Mouse (Mus musculus): ENCODE data around the gene Vezt. TPM values are rescaled to one million over a fixed set of nuclear protein-coding genes. Genes with fewer than 3 reads are reported as not detected.

Vezt gene
- total and polyA plus RNA-seq, 2 experiments, result 6.5 to 9.2 TPM

DNA sequence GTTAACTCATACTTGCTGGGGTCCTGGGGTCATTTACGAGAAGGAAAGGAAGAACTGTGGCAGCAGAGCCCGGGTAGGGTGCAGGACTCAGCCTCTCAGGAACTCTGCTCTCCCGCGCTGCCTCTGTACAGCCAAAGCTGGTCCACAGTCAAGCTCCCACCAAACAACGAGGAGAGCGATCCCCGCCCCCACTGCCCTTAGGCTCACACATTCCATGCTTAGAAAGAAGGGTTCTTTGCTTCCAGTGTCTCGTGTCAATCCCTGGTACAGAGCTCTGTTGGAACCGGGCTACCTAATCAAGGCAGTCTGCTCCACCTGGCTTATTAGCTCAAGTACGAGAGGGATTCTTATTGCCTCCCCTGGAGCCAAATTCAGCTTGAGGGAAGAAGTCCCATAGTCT lies 128.2 kb downstream of the Vezt start:
- 72% methylated on average over 10 of the region's 10 CpGs for WGBS
- Histone ChIP-seq H3K27ac (replicated peaks; ENCODE audit: insufficient read depth, low read depth, low read length) (no peak overlapping the region), H3K27me3 (ENCODE audit: control insufficient read depth, insufficient read depth, low read length) (no peaks in the 10 kb centered on the region), H3K79me2 (ENCODE audit: control insufficient read depth, insufficient read depth, low read length) (no peaks in the 10 kb centered on the region), H3K4me1 (ENCODE audit: control insufficient read depth, insufficient read depth, low read length) (no peaks in the 10 kb centered on the region), H3K36me3 (ENCODE audit: control insufficient read depth, insufficient read depth, low read length) (no peaks in the 10 kb centered on the region), H3K9ac (ENCODE audit: low read depth, low read length) (no peak overlapping the region), H3K4me3 (ENCODE audit: insufficient read depth, low read depth, low read length) (no peak overlapping the region)
- TF ChIP-seq POLR2A (IDR thresholded peaks at IDR 0.05; ENCODE audit: extremely low read depth, insufficient read depth, low read length), result no peak
- no peak for TF ChIP-seq CTCF (IDR thresholded peaks at IDR 0.05; ENCODE audit: low read depth, low read length)
- DNase-seq (ENCODE audit: extremely low read depth, low read depth, low spot score), result no peak

DNA sequence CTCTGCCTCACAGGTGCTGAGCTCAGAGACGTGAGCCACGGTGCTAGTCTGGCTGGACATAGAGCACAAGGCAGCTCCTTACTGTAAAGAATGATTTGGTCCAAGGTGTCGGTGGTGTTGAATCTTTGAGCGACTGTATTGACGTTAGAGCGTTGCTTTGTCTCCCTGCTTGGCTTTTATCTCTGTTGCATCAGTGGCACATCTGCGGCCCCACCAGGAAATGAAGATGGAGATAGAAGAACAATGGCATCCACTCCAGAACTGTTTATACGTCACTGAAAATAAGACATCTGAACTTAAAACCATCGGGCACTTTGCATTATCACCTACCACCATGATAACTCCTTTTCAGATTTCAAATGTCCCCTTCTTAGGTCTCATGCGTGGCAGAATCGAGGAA lies 135.7 kb downstream of the Vezt start:
- Histone ChIP-seq H3K4me1 (ENCODE audit: control insufficient read depth, insufficient read depth, low read length) (peaks cover 2% of the 10 kb centered on the region), H3K36me3 (ENCODE audit: control insufficient read depth, insufficient read depth, low read length) (no peaks in the 10 kb centered on the region), H3K79me2 (ENCODE audit: control insufficient read depth, insufficient read depth, low read length) (no peaks in the 10 kb centered on the region), H3K4me3 (ENCODE audit: insufficient read depth, low read depth, low read length) (no peak overlapping the region), H3K9ac (ENCODE audit: low read depth, low read length) (no peak overlapping the region), H3K27me3 (ENCODE audit: control insufficient read depth, insufficient read depth, low read length) (no peaks in the 10 kb centered on the region), H3K27ac (replicated peaks; ENCODE audit: insufficient read depth, low read depth, low read length) (no peak overlapping the region)
- TF ChIP-seq CTCF (IDR thresholded peaks at IDR 0.05; ENCODE audit: low read depth, low read length) (no peak), POLR2A (IDR thresholded peaks at IDR 0.05; ENCODE audit: extremely low read depth, insufficient read depth, low read length) (no peak)
- 77% methylated on average over 11 of the region's 11 CpGs for WGBS
- no peak for DNase-seq (ENCODE audit: extremely low read depth, low read depth, low spot score)

DNA sequence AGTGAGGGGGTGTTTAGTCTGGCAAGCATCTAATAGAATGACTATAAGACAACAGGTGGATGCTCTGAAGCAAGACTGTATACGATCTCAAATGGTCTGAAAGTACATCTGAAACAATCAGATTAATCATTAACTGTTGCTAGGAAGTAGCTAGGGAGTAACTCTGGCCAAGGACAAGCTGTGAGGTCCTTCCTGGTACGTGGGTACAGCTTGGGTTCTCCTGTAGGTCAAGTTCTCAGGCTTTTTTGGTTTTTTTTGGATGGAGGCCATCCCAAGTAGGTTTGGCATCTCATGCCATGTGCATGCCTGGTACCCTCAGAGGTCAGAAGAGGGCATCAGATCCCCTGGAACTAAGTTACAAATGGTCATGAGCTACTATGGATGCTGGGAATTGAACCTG lies 136.3 kb downstream of the Vezt start:
- 18% methylated on average over 2 of the region's 2 CpGs for WGBS
- peaks cover 2% of the 10 kb centered on the region for H3K4me1 ChIP-seq (ENCODE audit: control insufficient read depth, insufficient read depth, low read length)
- H3K27me3 ChIP-seq (ENCODE audit: control insufficient read depth, insufficient read depth, low read length), result no peaks in the 10 kb centered on the region
- H3K27ac ChIP-seq (replicated peaks; ENCODE audit: insufficient read depth, low read depth, low read length), result no peak overlapping the region
- no peaks in the 10 kb centered on the region for H3K79me2 ChIP-seq (ENCODE audit: control insufficient read depth, insufficient read depth, low read length)
- no peak overlapping the region for H3K4me3 ChIP-seq (ENCODE audit: insufficient read depth, low read depth, low read length)
- no peak for TF ChIP-seq CTCF (IDR thresholded peaks at IDR 0.05; ENCODE audit: low read depth, low read length)
- TF ChIP-seq POLR2A (IDR thresholded peaks at IDR 0.05; ENCODE audit: extremely low read depth, insufficient read depth, low read length), result no peak
- H3K9ac ChIP-seq (ENCODE audit: low read depth, low read length), result no peak overlapping the region
- peak; percentile 75 for DNase-seq (ENCODE audit: extremely low read depth, low read depth, low spot score)
- H3K36me3 ChIP-seq (ENCODE audit: control insufficient read depth, insufficient read depth, low read length), result no peaks in the 10 kb centered on the region

DNA sequence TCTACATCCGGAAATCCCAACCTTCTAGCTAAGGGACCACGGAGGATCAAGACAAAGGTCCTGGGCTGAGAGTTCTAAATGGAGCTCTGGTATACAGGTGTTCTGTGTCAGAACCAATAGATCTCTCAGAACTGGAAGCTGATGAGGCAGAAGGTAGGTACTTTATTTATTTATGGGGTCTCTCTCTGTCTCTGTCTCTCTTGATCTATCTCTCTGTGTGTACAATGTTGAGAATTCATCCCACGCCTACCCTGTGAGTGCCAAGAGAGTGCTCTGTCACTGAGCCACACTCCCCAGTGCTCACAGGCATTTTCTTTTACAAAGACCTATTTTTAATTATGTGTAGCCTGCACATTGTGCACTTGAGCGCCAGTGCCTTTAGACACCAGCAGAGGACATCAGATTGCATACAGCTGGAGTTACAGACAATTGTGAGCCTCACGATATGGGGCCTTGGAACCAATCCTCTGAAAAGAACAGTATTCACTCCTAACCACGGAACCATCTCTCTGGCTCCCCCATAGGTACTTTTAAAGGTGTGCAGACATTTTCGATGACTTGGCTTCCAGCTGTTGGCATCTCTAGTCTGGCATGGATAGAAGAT lies 138.5 kb downstream of the Vezt start, which contains the start of gene Metap2:
TSS of gene Metap2 (minus strand) at position 51 of the 604 bp plus-strand sequence.
- H3K79me2 ChIP-seq (ENCODE audit: control insufficient read depth, insufficient read depth, low read length), result no peaks in the 10 kb centered on the region
- DNase-seq (ENCODE audit: extremely low read depth, low read depth, low spot score), result no peak
- no peak within 1 kb of the TSS for H3K4me3 ChIP-seq (ENCODE audit: insufficient read depth, low read depth, low read length)
- H3K9ac ChIP-seq (ENCODE audit: low read depth, low read length), result no peak within 1 kb of the TSS
- WGBS, result 80% methylated on average over 7 of the region's 7 CpGs
- H3K27me3 ChIP-seq (ENCODE audit: control insufficient read depth, insufficient read depth, low read length), result no peaks in the 10 kb centered on the region
- no peaks in the 10 kb centered on the region for H3K36me3 ChIP-seq (ENCODE audit: control insufficient read depth, insufficient read depth, low read length)
- peaks cover 2% of the 10 kb centered on the region for H3K4me1 ChIP-seq (ENCODE audit: control insufficient read depth, insufficient read depth, low read length)
- TF ChIP-seq CTCF (IDR thresholded peaks at IDR 0.05; ENCODE audit: low read depth, low read length) (no peak), POLR2A (IDR thresholded peaks at IDR 0.05; ENCODE audit: extremely low read depth, insufficient read depth, low read length) (no peak)
- H3K27ac ChIP-seq (replicated peaks; ENCODE audit: insufficient read depth, low read depth, low read length), result no peak within 1 kb of the TSS

DNA sequence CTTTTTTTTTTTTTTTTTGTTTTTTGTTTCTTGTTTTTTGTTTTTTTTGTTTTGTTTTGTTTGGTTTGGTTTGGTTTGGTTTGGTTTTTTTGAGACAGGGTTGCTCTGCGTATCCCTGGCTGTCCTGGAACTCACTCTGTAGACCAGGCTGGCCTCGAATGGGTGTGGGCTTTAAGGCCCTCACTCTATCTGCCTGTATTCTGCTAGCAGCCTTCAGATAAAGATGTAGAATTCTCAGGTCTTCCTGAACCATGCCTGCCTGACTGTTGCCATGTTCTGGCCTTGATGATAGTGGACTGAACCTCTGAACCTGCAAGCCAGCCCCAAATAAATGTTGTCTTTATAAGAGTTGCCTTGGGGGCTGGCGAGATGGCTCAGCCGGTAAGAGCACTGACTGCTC lies 143.1 kb downstream of the Vezt start:
- no peak overlapping the region for H3K27ac ChIP-seq (replicated peaks; ENCODE audit: insufficient read depth, low read depth, low read length)
- H3K36me3 ChIP-seq (ENCODE audit: control insufficient read depth, insufficient read depth, low read length), result no peaks in the 10 kb centered on the region
- H3K27me3 ChIP-seq (ENCODE audit: control insufficient read depth, insufficient read depth, low read length), result no peaks in the 10 kb centered on the region
- no peak overlapping the region for H3K9ac ChIP-seq (ENCODE audit: low read depth, low read length)
- 93% methylated on average over 4 of the region's 4 CpGs for WGBS
- peaks cover 1% of the 10 kb centered on the region; the same call in 1 of the 2 replicates for H3K4me1 ChIP-seq (ENCODE audit: control insufficient read depth, insufficient read depth, low read length)
- no peak for DNase-seq (ENCODE audit: extremely low read depth, low read depth, low spot score)
- no peak overlapping the region for H3K4me3 ChIP-seq (ENCODE audit: insufficient read depth, low read depth, low read length)
- peaks cover 17% of the 10 kb centered on the region; the same call in 1 of the 2 replicates for H3K79me2 ChIP-seq (ENCODE audit: control insufficient read depth, insufficient read depth, low read length)
- TF ChIP-seq CTCF (IDR thresholded peaks at IDR 0.05; ENCODE audit: low read depth, low read length), result no peak
- TF ChIP-seq POLR2A (IDR thresholded peaks at IDR 0.05; ENCODE audit: extremely low read depth, insufficient read depth, low read length), result no peak

DNA sequence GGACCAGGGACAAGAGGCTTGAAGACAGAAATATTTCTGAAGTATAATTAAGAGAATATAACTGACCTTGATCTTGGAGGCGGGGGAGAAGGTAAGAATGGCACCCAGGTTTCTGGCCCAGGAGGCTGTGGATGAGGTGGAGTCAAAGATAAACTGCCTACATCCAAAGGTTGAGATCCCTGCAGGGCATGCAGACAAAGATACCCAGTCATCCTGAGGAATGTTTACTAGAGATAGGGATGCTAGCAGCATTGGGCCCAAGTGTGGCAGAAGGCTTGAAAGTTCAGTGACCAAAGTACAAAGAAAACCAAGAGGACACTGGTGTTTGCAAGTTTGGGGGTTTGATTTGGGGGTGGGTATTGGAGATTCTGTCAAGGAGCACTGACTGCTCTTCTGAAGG lies 144.6 kb downstream of the Vezt start:
- H3K27me3 ChIP-seq (ENCODE audit: control insufficient read depth, insufficient read depth, low read length), result no peaks in the 10 kb centered on the region
- TF ChIP-seq CTCF (IDR thresholded peaks at IDR 0.05; ENCODE audit: low read depth, low read length), result no peak
- TF ChIP-seq POLR2A (IDR thresholded peaks at IDR 0.05; ENCODE audit: extremely low read depth, insufficient read depth, low read length), result no peak
- WGBS, result 94% methylated on average over 1 of the region's 1 CpGs
- H3K4me1 ChIP-seq (ENCODE audit: control insufficient read depth, insufficient read depth, low read length), result peaks cover 1% of the 10 kb centered on the region; the same call in 1 of the 2 replicates
- no peak overlapping the region for H3K27ac ChIP-seq (replicated peaks; ENCODE audit: insufficient read depth, low read depth, low read length)
- H3K36me3 ChIP-seq (ENCODE audit: control insufficient read depth, insufficient read depth, low read length), result peaks cover 3% of the 10 kb centered on the region
- no peak overlapping the region for H3K4me3 ChIP-seq (ENCODE audit: insufficient read depth, low read depth, low read length)
- no peak overlapping the region for H3K9ac ChIP-seq (ENCODE audit: low read depth, low read length)
- no peak for DNase-seq (ENCODE audit: extremely low read depth, low read depth, low spot score)
- H3K79me2 ChIP-seq (ENCODE audit: control insufficient read depth, insufficient read depth, low read length), result peaks cover 22% of the 10 kb centered on the region; the same call in 1 of the 2 replicates
